Mouse (Mus musculus) liver, postnatal 0 days (tissue): Measurements from ENCODE around the gene Copb1.
"Not testable (repeated sequence)": the region's sequence is repeated elsewhere in the genome, so short reads cannot be mapped to it uniquely, and the experiment has no call there.

Experiments used
- CTCF ChIP-seq: sonication (generic); IDR thresholded peaks from 2 replicates; pipeline ENCODE4 v1.5.1; 2016; ENCODE audit warnings: antibody characterized with exemption, low read depth
- EP300 ChIP-seq: IDR thresholded peaks from 2 replicates; pipeline ENCODE4 v1.6.1; 2016; ENCODE audit warnings: antibody characterized with exemption, low read depth, mild to moderate bottlenecking

DNA sequence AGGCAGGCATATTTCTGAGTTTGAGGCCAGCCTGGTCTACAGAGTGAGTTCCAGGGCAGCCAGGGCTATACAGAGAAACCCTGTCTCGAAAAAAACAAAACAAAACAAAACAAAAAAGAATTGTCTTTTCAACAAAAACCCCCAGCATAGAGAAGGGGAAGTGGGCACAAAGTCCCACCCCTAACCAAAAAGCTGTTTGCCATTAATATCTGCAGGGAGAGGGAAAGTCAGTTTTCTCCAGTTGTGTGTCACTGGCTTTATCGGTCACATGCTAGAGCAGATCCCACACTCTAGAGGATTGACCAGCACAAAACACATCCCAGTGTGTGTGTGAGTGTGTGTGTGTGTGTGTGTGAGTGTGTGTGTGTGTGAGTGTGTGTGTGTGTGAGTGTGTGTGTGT, 59.7 kb downstream of the Copb1 start:
- not testable (repeated sequence) for TF ChIP-seq CTCF, EP300
